Mouse (Mus musculus): ENCODE data around the gene Cacna1c.

DNA sequence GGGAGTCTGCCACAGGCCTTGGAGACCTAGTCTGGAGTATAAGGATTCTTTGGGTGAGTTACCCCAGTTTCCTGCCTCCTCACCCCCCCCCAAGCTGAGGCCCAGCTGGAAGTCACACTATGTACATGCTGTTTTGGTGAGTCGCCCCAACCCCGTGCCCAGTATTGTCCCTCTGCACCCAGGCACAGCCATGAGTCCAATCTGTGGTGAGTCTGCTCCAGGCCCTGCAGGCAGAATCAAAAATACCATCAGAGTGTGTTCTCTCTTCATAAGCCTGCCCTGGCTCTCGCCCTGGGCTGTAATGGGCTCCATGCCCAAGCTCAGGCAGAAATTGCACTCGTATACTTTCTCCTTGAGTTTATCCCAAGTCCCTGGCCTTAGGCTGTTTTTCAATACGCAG, 374.7 kb downstream of the Cacna1c start:
- TF ChIP-seq CTCF (IDR thresholded peaks at IDR 0.05; ENCODE audit: borderline replicate concordance, extremely low read depth, insufficient read depth, insufficient read length) (no peak), POLR2A (IDR thresholded peaks at IDR 0.05; ENCODE audit: borderline replicate concordance, extremely low read depth, insufficient read depth, insufficient read length, poor library complexity, severe bottlenecking) (no peak)
